In the genomic region with DNA sequence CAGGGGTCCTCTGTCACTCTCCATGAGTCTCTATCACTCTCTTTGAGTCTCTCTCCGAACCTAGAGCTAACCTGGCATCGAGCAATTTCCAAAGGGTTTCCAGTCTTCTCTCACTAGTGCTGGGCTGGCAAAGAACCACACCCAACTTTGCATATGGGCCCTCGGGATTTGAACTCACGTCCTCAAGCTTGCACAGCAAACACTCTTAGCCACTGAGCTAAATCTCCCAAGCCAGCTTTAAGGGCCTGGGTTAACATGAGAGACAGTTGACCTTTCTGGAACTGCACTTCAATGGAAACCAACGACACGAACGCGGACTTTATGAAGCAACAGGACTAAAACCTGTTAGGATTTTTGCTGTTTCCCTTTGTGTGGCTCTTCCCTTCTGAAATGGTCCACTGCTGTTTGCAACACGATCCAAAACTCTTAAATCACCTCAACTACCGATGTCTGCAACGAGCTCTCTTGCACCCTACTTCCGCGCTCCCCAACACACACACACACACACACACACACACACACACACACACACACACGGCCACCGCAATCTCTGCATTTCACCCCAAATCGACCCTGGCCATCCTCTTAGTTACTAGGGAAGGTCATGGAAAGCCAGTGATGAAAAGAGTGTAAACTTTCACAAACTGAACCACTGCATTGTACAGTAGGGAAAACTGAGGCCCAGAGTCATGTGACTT, we compare ENCODE assay signal across 8 mouse cellular contexts. TPM values are rescaled to one million over a fixed set of nuclear protein-coding genes. Genes with fewer than 3 reads are reported as not detected.
A peak's percentile ranks its signal among the peaks of the same experiment; 100 is the strongest.
DNase-seq lines count a peak whose midpoint lies in the region; ATAC-seq and TF ChIP-seq lines count a peak whose summit lies in the region.

No protein-coding gene starts in this region.

- H3K36me3 ChIP-seq in kidney, embryonic 16.5 days (ENCODE audit: insufficient read depth, low read length) = no peaks in the 10 kb centered on the region
- H3K36me3 ChIP-seq in intestine, embryonic 14.5 days (ENCODE audit: control insufficient read depth, insufficient read depth, low read length) = no peaks in the 10 kb centered on the region
- H3K36me3 ChIP-seq in midbrain, embryonic 15.5 days (replicated peaks) = no peaks in the 10 kb centered on the region

- H3K9ac ChIP-seq in kidney, embryonic 16.5 days (replicated peaks; ENCODE audit: low read length) = peak overlapping the region; percentile 95
- peak overlapping the region; percentile 95 for H3K9ac ChIP-seq in intestine, embryonic 14.5 days (ENCODE audit: low read length)
- no peak overlapping the region for H3K9ac ChIP-seq in midbrain, embryonic 15.5 days

- H3K9me3 ChIP-seq in kidney, embryonic 16.5 days (ENCODE audit: low read length) = no peaks in the 10 kb centered on the region
- no peaks in the 10 kb centered on the region for H3K9me3 ChIP-seq in intestine, embryonic 14.5 days (ENCODE audit: control insufficient read depth, low read length)
- no peaks in the 10 kb centered on the region for H3K9me3 ChIP-seq in midbrain, embryonic 15.5 days

- DNase-seq in kidney, postnatal 25 days = no peak
- peak; percentile 66 for DNase-seq in intestine, embryonic 14.5 days (ENCODE audit: low spot score)
- no peak for DNase-seq in cerebellum, postnatal 25 days
- DNase-seq in cerebellum, adult 9-10 months = no peak
- DNase-seq in adrenal gland, adult (ENCODE audit: inconsistent age in 2 of 2, low spot score in 1 of 2) = no peak

- WGBS in kidney, embryonic 16.5 days = 33% methylated on average over 16 of the region's 16 CpGs
- 54% methylated on average over 16 of the region's 16 CpGs for WGBS in intestine, embryonic 14.5 days
- 89% methylated on average over 16 of the region's 16 CpGs for WGBS in midbrain, embryonic 15.5 days

- peak overlapping the region; percentile 88 for H3K4me3 ChIP-seq in kidney, embryonic 16.5 days (ENCODE audit: low read length)
- H3K4me3 ChIP-seq in cortical plate, adult 2 months (ENCODE audit: insufficient read depth, low read length) = peak overlapping the region; percentile 53
- peak overlapping the region; percentile 90 for H3K4me3 ChIP-seq in intestine, embryonic 14.5 days (ENCODE audit: low read depth, low read length)
- no peak overlapping the region for H3K4me3 ChIP-seq in midbrain, embryonic 15.5 days

- H3K4me2 ChIP-seq in kidney, embryonic 16.5 days (replicated peaks; ENCODE audit: low read depth, low read length) = peak overlapping the region; percentile 73
- H3K4me2 ChIP-seq in intestine, embryonic 14.5 days (ENCODE audit: low read length) = peak overlapping the region; percentile 79
- peak overlapping the region; percentile 90; the same call in 1 of the 2 replicates for H3K4me2 ChIP-seq in midbrain, embryonic 15.5 days

- H3K4me1 ChIP-seq in kidney, embryonic 16.5 days (ENCODE audit: insufficient read depth, low read length) = peaks cover 53% of the 10 kb centered on the region
- H3K4me1 ChIP-seq in cortical plate, adult 2 months (ENCODE audit: control insufficient read depth, insufficient read depth, low read length) = no peaks in the 10 kb centered on the region
- peaks cover 33% of the 10 kb centered on the region for H3K4me1 ChIP-seq in intestine, embryonic 14.5 days (replicated peaks; ENCODE audit: control insufficient read depth, insufficient read depth, low read length)
- H3K4me1 ChIP-seq in midbrain, embryonic 15.5 days = peaks cover 18% of the 10 kb centered on the region

- TF ChIP-seq POLR2A in cortical plate, adult 2 months (IDR thresholded peaks at IDR 0.05; ENCODE audit: extremely low read depth, insufficient read depth, low read length) = no peak

- TF ChIP-seq CTCF in cortical plate, adult 2 months (IDR thresholded peaks at IDR 0.05; ENCODE audit: extremely low read depth, insufficient read depth, low read length) = no peak

- H3K27ac ChIP-seq in kidney, embryonic 16.5 days (ENCODE audit: low read length) = peak overlapping the region; percentile 95
- H3K27ac ChIP-seq in cortical plate, adult 2 months (ENCODE audit: insufficient read depth, low read length) = peak overlapping the region; percentile 94
- H3K27ac ChIP-seq in intestine, embryonic 14.5 days (ENCODE audit: low read depth) = peak overlapping the region; percentile 98
- no peak overlapping the region for H3K27ac ChIP-seq in midbrain, embryonic 15.5 days

- no peaks in the 10 kb centered on the region for H3K27me3 ChIP-seq in kidney, embryonic 16.5 days (ENCODE audit: insufficient read depth, low read length)
- H3K27me3 ChIP-seq in intestine, embryonic 14.5 days (replicated peaks; ENCODE audit: control insufficient read depth, insufficient read depth, low read length) = no peaks in the 10 kb centered on the region
- H3K27me3 ChIP-seq in midbrain, embryonic 15.5 days (replicated peaks) = peaks cover 25% of the 10 kb centered on the region

- ATAC-seq in kidney, embryonic 16.5 days (ENCODE audit: low FRiP score, low TSS enrichment) = no peak
- no peak for ATAC-seq in intestine, embryonic 14.5 days (replicated peaks; ENCODE audit: low FRiP score, low TSS enrichment, low read depth)
- no peak for ATAC-seq in midbrain, embryonic 15.5 days (replicated peaks)

RNA-seq across cellular contexts. Expression of gene Tgfbr2, which starts 1.5 kb away (rescaled TPM):
- 33.8 and 35.9 TPM in 2 replicates for polyA plus RNA-seq in kidney, embryonic 16.5 days (2015; fragmentation: Nextera tagmentation; extraction: Ambion mirVana)
- polyA plus RNA-seq in cortical plate, adult 2 months (2012; rRNA removed) = 11.8 TPM in 2 replicates
- polyA plus RNA-seq in intestine, embryonic 14.5 days (2014; fragmentation: Nextera tagmentation; extraction: Ambion mirVana) = 37.0 and 39.4 TPM in 2 replicates
- 8.5 and 9.0 TPM in 2 replicates for polyA plus RNA-seq in midbrain, embryonic 15.5 days (2015; fragmentation: Nextera tagmentation; extraction: Ambion mirVana)
